Mouse (Mus musculus) splenic B cell, adult 2 months (primary cell): Measurements from ENCODE around the gene Evx2.

Experiments used
- DNase-seq: peaks from one replicate; pipeline ENCODE4 v3.0.0-alpha.2; 2011; ENCODE audit warnings: low read depth, low spot score
- H3K27me3 ChIP-seq: 2 replicates; pipeline ENCODE4 v1.6.1; 2012; ENCODE audit warnings: mild to moderate bottlenecking, low read length, moderate library complexity, mixed read lengths; ENCODE audit not compliant: control insufficient read depth, poor library complexity, insufficient read depth, severe bottlenecking
- H3K36me3 ChIP-seq: 2 replicates; pipeline ENCODE4 v1.6.1; 2012; ENCODE audit warnings: mild to moderate bottlenecking, low read length, moderate library complexity, mixed read lengths; ENCODE audit not compliant: control insufficient read depth, poor library complexity, insufficient read depth, severe bottlenecking

Evx2 gene

DNA sequence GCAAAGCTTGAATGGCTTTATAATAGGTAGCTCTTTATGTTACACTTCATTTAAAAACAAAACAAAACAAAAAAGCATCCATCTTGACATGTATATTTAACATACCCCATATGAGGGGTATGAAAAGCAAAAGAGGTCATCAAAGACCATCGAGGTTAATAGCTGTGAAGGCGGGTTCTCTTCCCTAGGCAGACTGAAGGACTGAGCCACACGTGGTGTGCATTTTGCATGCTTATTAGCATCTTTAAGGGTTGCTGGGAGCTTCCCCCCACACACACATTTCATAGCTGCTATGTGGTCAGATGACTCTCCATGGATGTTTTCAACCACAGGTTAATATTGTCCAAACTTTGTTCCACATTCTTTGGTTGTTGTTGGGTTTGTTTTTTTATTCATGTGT, 55.3 kb downstream of the Evx2 start:
- DNase-seq, result no peak
- Histone ChIP-seq H3K36me3 (no peaks in the 10 kb centered on the region), H3K27me3 (no peaks in the 10 kb centered on the region)
